Mouse (Mus musculus): ENCODE measurements around the gene Tex38. TPM values are rescaled to one million over a fixed set of nuclear protein-coding genes. Genes with fewer than 3 reads are reported as not detected.

Tex38 gene
- polyA plus RNA-seq, 1 experiment from 2014 or later: 0.16 TPM

- WGBS: 84% methylated on average over 4 of the region's 4 CpGs
- no peak overlapping the region for H3K4me3 ChIP-seq (ENCODE audit: low read depth, low read length)
- H3K36me3 ChIP-seq (ENCODE audit: insufficient read depth, low read length): no peaks in the 10 kb centered on the region
- no peak for ATAC-seq
- no peak for TF ChIP-seq CTCF (IDR thresholded peaks at IDR 0.05)
- H3K27ac ChIP-seq (ENCODE audit: low read length): no peak overlapping the region
- no peaks in the 10 kb centered on the region for H3K4me1 ChIP-seq (ENCODE audit: insufficient read depth, low read depth, low read length)
- H3K27me3 ChIP-seq (replicated peaks; ENCODE audit: insufficient read depth, low read length): no peaks in the 10 kb centered on the region
- no peak overlapping the region for H3K9ac ChIP-seq (replicated peaks; ENCODE audit: low read depth)
- no peaks in the 10 kb centered on the region for H3K9me3 ChIP-seq (ENCODE audit: low read length)
- DNase-seq (ENCODE audit: low spot score): no peak
- H3K4me2 ChIP-seq (replicated peaks; ENCODE audit: low read depth, low read length): no peak overlapping the region
These were observed 31.5 kb upstream of the Tex38 start for GRCm38 (mm10) chr4:115812326-115812725.

GRCm38 (mm10) chr4:115799981-115800380, 19.2 kb upstream of the Tex38 start:
- no peak overlapping the region for H3K9ac ChIP-seq (replicated peaks; ENCODE audit: low read depth)
- DNase-seq (ENCODE audit: low spot score) (no peak), ATAC-seq (no peak)
- H3K4me3 ChIP-seq (ENCODE audit: low read depth, low read length): no peak overlapping the region
- H3K4me1 ChIP-seq (ENCODE audit: insufficient read depth, low read depth, low read length): no peaks in the 10 kb centered on the region
- TF ChIP-seq CTCF (IDR thresholded peaks at IDR 0.05): no peak
- TF ChIP-seq EP300 (IDR thresholded peaks at IDR 0.05): no peak
- H3K27me3 ChIP-seq (replicated peaks; ENCODE audit: insufficient read depth, low read length): no peaks in the 10 kb centered on the region
- peaks cover 28% of the 10 kb centered on the region for H3K36me3 ChIP-seq (ENCODE audit: insufficient read depth, low read length)
- H3K9me3 ChIP-seq (ENCODE audit: low read length): no peaks in the 10 kb centered on the region
- no peak overlapping the region for H3K4me2 ChIP-seq (replicated peaks; ENCODE audit: low read depth, low read length)
- H3K27ac ChIP-seq (ENCODE audit: low read length): no peak overlapping the region
- 58% methylated on average over 3 of the region's 3 CpGs for WGBS

- no peak for TF ChIP-seq EP300 (IDR thresholded peaks at IDR 0.05)
- TF ChIP-seq CTCF (IDR thresholded peaks at IDR 0.05): no peak
- peaks cover 40% of the 10 kb centered on the region for H3K36me3 ChIP-seq (ENCODE audit: insufficient read depth, low read length)
- H3K27me3 ChIP-seq (replicated peaks; ENCODE audit: insufficient read depth, low read length): no peaks in the 10 kb centered on the region
- H3K27ac ChIP-seq (ENCODE audit: low read length): no peak overlapping the region
- ATAC-seq (peak; percentile 53), DNase-seq (ENCODE audit: low spot score) (peak; percentile 29)
- no peak overlapping the region for H3K4me3 ChIP-seq (ENCODE audit: low read depth, low read length)
- no peak overlapping the region for H3K9ac ChIP-seq (replicated peaks; ENCODE audit: low read depth)
- H3K4me1 ChIP-seq (ENCODE audit: insufficient read depth, low read depth, low read length): no peaks in the 10 kb centered on the region
- H3K9me3 ChIP-seq (ENCODE audit: low read length): no peaks in the 10 kb centered on the region
- no peak overlapping the region for H3K4me2 ChIP-seq (replicated peaks; ENCODE audit: low read depth, low read length)
- 57% methylated on average over 3 of the region's 3 CpGs for WGBS
These were observed 14.5 kb upstream of the Tex38 start for GRCm38 (mm10) chr4:115795360-115795759.

GRCm38 (mm10) chr4:115790864-115791263, 10.0 kb upstream of the Tex38 start:
- TF ChIP-seq CTCF (IDR thresholded peaks at IDR 0.05) (no peak), EP300 (IDR thresholded peaks at IDR 0.05) (no peak)
- Histone ChIP-seq H3K27ac (ENCODE audit: low read length) (no peak overlapping the region), H3K27me3 (replicated peaks; ENCODE audit: insufficient read depth, low read length) (no peaks in the 10 kb centered on the region), H3K9me3 (ENCODE audit: low read length) (no peaks in the 10 kb centered on the region), H3K36me3 (ENCODE audit: insufficient read depth, low read length) (peaks cover 30% of the 10 kb centered on the region), H3K4me3 (ENCODE audit: low read depth, low read length) (no peak overlapping the region), H3K4me2 (replicated peaks; ENCODE audit: low read depth, low read length) (no peak overlapping the region), H3K9ac (replicated peaks; ENCODE audit: low read depth) (no peak overlapping the region), H3K4me1 (ENCODE audit: insufficient read depth, low read depth, low read length) (no peaks in the 10 kb centered on the region)
- no peak for DNase-seq (ENCODE audit: low spot score)
- WGBS: 85% methylated on average over 3 of the region's 3 CpGs
- no peak for ATAC-seq

- ATAC-seq: no peak
- TF ChIP-seq CTCF (IDR thresholded peaks at IDR 0.05): no peak
- DNase-seq (ENCODE audit: low spot score): no peak
- H3K27ac ChIP-seq (ENCODE audit: low read length): no peak overlapping the region
- peak overlapping the region; percentile 82 for H3K4me2 ChIP-seq (replicated peaks; ENCODE audit: low read depth, low read length)
- H3K4me3 ChIP-seq (ENCODE audit: low read depth, low read length): peak overlapping the region; percentile 76
- no peaks in the 10 kb centered on the region for H3K27me3 ChIP-seq (replicated peaks; ENCODE audit: insufficient read depth, low read length)
- H3K36me3 ChIP-seq (ENCODE audit: insufficient read depth, low read length): peaks cover 14% of the 10 kb centered on the region; the same call in 1 of the 2 replicates
- no peaks in the 10 kb centered on the region for H3K9me3 ChIP-seq (ENCODE audit: low read length)
- H3K4me1 ChIP-seq (ENCODE audit: insufficient read depth, low read depth, low read length): no peaks in the 10 kb centered on the region
- 34% methylated on average over 7 of the region's 7 CpGs for WGBS
- H3K9ac ChIP-seq (replicated peaks; ENCODE audit: low read depth): peak overlapping the region; percentile 60; the same call in 1 of the 2 replicates
These were observed 4.8 kb upstream of the Tex38 start for GRCm38 (mm10) chr4:115785511-115786034.

GRCm38 (mm10) chr4:115784769-115785510, 4.1 kb upstream of the Tex38 start, which contains the start of gene Atpaf1:
TSS of gene Atpaf1 (plus strand) at chr4:115784812.
- under 1% methylated on average over 34 of the region's 69 CpGs for WGBS

More at GRCm38 (mm10) chr4:115784769-115785510, 4.1 kb upstream of the Tex38 start, which contains the start of gene Atpaf1:
- Histone ChIP-seq H3K9ac (replicated peaks; ENCODE audit: low read depth) (peak within 1 kb of the TSS; percentile 60), H3K36me3 (ENCODE audit: insufficient read depth, low read length) (peaks cover 12% of the 10 kb centered on the region; the same call in 1 of the 2 replicates), H3K27ac (ENCODE audit: low read length) (peak within 1 kb of the TSS; percentile 69), H3K4me2 (replicated peaks; ENCODE audit: low read depth, low read length) (peak within 1 kb of the TSS; percentile 82), H3K9me3 (ENCODE audit: low read length) (no peaks in the 10 kb centered on the region), H3K27me3 (replicated peaks; ENCODE audit: insufficient read depth, low read length) (no peaks in the 10 kb centered on the region), H3K4me3 (ENCODE audit: low read depth, low read length) (peak within 1 kb of the TSS; percentile 76), H3K4me1 (ENCODE audit: insufficient read depth, low read depth, low read length) (no peaks in the 10 kb centered on the region)
- no peak for TF ChIP-seq EP300 (IDR thresholded peaks at IDR 0.05)
- TF ChIP-seq CTCF (IDR thresholded peaks at IDR 0.05): peak; percentile 44
- ATAC-seq (peak; percentile 83), DNase-seq (ENCODE audit: low spot score) (peak; percentile 72)

Measured in lung, postnatal 0 days (tissue).